Mouse (Mus musculus) hindbrain, embryonic 14.5 days (tissue): ENCODE data around the gene Aqp5. TPM values are rescaled to one million over a fixed set of nuclear protein-coding genes. Genes with fewer than 3 reads are reported as not detected.

Source experiments
- ATAC-seq: fragments of 200-750 bp; cut with Nextera tagmentation; 2 replicates; pipeline ENCODE4 v1.8.0; 2017; ENCODE audit warnings: moderate number of reproducible peaks, mild to moderate bottlenecking, moderate TSS enrichment, moderate library complexity; ENCODE audit not compliant: low FRiP score
- DNase-seq: peaks from one replicate; pipeline ENCODE4 v3.0.0-alpha.2; 2015; ENCODE audit warnings: low spot score
- H3K27ac ChIP-seq: fragments of 300-500 bp; sonication (generic); 2 replicates; pipeline ENCODE4 v1.5.1; 2014; ENCODE audit warnings: mild to moderate bottlenecking, moderate library complexity
- H3K27me3 ChIP-seq: fragments of 300-500 bp; sonication (generic); 2 replicates; pipeline ENCODE4 v1.6.1; 2014; ENCODE audit warnings: mild to moderate bottlenecking, low read length, mixed read lengths; ENCODE audit not compliant: control insufficient read depth, insufficient read depth
- H3K36me3 ChIP-seq: fragments of 300-500 bp; sonication (generic); replicated peaks from 2 replicates; pipeline ENCODE4 v1.6.1; 2014; ENCODE audit not compliant: control insufficient read depth, insufficient read depth
- H3K4me1 ChIP-seq: fragments of 300-500 bp; sonication (generic); replicated peaks from 2 replicates; pipeline ENCODE4 v1.6.1; 2014; ENCODE audit warnings: antibody characterized with exemption, low read length, mixed read lengths; ENCODE audit not compliant: control insufficient read depth, insufficient read depth
- H3K4me2 ChIP-seq: fragments of 300-500 bp; sonication (generic); replicated peaks from 2 replicates; pipeline ENCODE4 v1.6.1; 2014; ENCODE audit warnings: mild to moderate bottlenecking, moderate library complexity
- H3K4me3 ChIP-seq: fragments of 300-500 bp; sonication (generic); replicated peaks from 2 replicates; pipeline ENCODE4 v1.5.1; 2014; ENCODE audit warnings: mild to moderate bottlenecking, low read length
- H3K9ac ChIP-seq: fragments of 300-500 bp; sonication (generic); 2 replicates; pipeline ENCODE4 v1.6.1; 2014
- H3K9me3 ChIP-seq: fragments of 300-500 bp; sonication (generic); 2 replicates; pipeline ENCODE4 v1.6.1; 2016; ENCODE audit warnings: low read length; ENCODE audit not compliant: control insufficient read depth
- WGBS: fragments of 180-500 bp; shearing (Covaris S2); extraction: QIAGEN DNeasy Blood & Tissue Kit; methylation state at CpG from one replicate; pipeline ENCODE4 v1.1.7; 2014; 5-methylcytosine and 5-hydroxymethylcytosine counted together
- polyA plus RNA-seq: library from polyadenylated mRNA; unstranded; fragments of >200 nt; fragmentation: Nextera tagmentation; extraction: Ambion mirVana; gene quantifications from 2 replicates; pipeline ENCODE4 v1.2.1, GENCODE M21; 2014

Aqp5 gene
- polyA plus RNA-seq, 1 experiment from 2014 or later, result 1.4 TPM

DNA sequence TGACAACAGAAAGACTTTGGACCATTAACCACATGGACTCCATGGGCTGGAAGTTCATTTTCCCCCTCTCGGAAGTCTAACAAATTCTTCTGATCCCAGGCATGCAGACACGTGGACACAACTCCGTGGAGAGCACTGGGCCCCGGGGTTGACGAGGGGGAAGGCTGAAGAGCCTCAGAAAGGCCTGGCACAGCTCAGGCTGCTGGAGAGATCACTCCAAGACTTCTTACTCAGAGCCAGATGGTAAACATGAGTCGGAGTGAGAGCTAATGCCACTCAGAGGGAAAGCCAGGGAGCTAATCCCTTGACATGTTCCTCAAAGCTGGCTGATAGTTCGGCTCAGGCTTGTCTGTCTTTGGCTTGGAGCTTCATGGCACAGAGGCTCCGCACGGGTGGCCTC is 24.7 kb downstream of the Aqp5 start:
- ATAC-seq, result no peak

GRCm38 (mm10) chr15:99618595-99618994 is 28.0 kb downstream of the Aqp5 start:
- peaks cover 18% of the 10 kb centered on the region for H3K36me3 ChIP-seq
- no peak overlapping the region for H3K9ac ChIP-seq
- no peak overlapping the region for H3K4me3 ChIP-seq
- no peaks in the 10 kb centered on the region for H3K9me3 ChIP-seq
- WGBS, result 87% methylated on average over 3 of the region's 3 CpGs
- no peak overlapping the region for H3K4me2 ChIP-seq
- no peak for ATAC-seq
- H3K27me3 ChIP-seq, result no peaks in the 10 kb centered on the region
- peaks cover 9% of the 10 kb centered on the region for H3K4me1 ChIP-seq
- DNase-seq, result no peak
- H3K27ac ChIP-seq, result no peak overlapping the region

More for the DNA sequence above, 24.7 kb downstream of the Aqp5 start:
- no peak for DNase-seq
- Histone ChIP-seq H3K4me3 (no peak overlapping the region), H3K27me3 (no peaks in the 10 kb centered on the region), H3K27ac (peak overlapping the region; percentile 48; the same call in 1 of the 2 replicates), H3K9ac (no peak overlapping the region), H3K36me3 (no peaks in the 10 kb centered on the region), H3K4me1 (peaks cover 14% of the 10 kb centered on the region), H3K4me2 (no peak overlapping the region), H3K9me3 (no peaks in the 10 kb centered on the region)
- 55% methylated on average over 9 of the region's 9 CpGs for WGBS

GRCm38 (mm10) chr15:99619821-99620220 is 29.2 kb downstream of the Aqp5 start:
- Histone ChIP-seq H3K27ac (0 out of 2 replicates have a peak overlapping the region, but pooled peaks have one; percentile 9), H3K4me2 (no peak overlapping the region), H3K9ac (no peak overlapping the region), H3K4me1 (peaks cover 3% of the 10 kb centered on the region; the same call in 1 of the 2 replicates), H3K4me3 (no peak overlapping the region), H3K36me3 (peaks cover 29% of the 10 kb centered on the region), H3K9me3 (no peaks in the 10 kb centered on the region), H3K27me3 (no peaks in the 10 kb centered on the region)
- no peak for ATAC-seq
- WGBS, result 68% methylated on average over 4 of the region's 4 CpGs
- DNase-seq, result no peak

DNA sequence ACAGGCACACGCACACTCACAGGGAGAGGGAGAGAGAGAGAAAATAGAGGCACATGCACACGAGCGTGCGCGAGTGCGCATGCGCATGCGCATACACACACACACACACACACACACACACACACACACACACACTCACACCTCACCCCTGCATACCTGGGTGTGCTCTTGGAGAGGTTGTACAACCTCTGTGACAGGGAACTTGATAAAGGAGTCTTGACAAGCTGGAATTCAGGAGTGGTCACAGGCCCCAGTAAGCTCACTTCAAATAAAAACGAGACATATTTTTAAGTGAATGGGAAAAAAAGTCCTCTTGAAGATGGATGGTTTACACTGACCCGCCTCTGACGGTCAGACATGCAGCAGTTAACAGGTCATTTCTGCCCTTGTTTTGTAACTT is 31.5 kb downstream of the Aqp5 start:
- no peak overlapping the region for H3K4me3 ChIP-seq
- no peaks in the 10 kb centered on the region for H3K4me1 ChIP-seq
- H3K27ac ChIP-seq, result no peak overlapping the region
- H3K9ac ChIP-seq, result no peak overlapping the region
- DNase-seq, result no peak
- H3K4me2 ChIP-seq, result no peak overlapping the region
- H3K36me3 ChIP-seq, result peaks cover 46% of the 10 kb centered on the region
- H3K9me3 ChIP-seq, result no peaks in the 10 kb centered on the region
- no peaks in the 10 kb centered on the region for H3K27me3 ChIP-seq
- ATAC-seq, result no peak
- WGBS, result 93% methylated on average over 11 of the region's 11 CpGs

DNA sequence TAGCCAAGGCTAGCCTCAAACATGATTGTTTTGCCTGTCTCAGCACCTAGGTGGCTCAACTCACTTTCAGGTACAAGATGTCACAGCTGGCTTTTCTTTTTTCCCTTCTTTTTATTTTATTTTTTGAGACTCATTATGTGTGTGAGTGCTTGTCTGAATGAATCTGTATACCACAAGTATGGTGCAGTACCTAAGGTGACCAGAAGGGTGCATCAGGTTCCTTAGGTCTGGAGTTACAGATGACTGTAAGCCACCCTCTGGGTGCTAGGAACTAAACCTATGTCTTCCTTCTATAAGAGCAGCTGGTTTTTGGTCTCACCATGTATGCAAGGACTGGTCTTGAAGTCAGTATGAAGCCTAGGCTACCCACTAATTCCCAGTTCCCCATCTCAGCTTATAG is 41.0 kb downstream of the Aqp5 start:
- no peak overlapping the region for H3K27ac ChIP-seq
- ATAC-seq, result no peak

DNA sequence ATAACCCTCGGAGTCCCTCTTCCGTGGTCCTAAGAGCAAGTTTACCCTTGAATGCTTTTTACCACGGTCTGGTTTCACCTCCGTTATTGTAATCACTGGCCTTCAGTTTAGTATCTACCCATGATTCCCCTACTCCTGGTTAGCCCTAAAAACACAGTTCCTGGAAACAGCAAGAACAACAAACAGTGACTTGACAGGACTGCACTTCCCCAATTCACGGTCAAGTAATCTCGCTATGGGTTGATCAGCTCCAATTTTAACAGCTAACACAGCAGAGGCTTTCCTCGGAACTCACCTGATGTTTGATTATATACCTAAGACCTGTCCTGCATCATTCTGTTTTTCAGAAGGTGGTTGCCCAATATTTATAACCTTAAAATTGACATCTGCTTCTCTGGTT is 44.1 kb downstream of the Aqp5 start:
- Histone ChIP-seq H3K36me3 (peaks cover 45% of the 10 kb centered on the region), H3K4me1 (peaks cover 15% of the 10 kb centered on the region), H3K9me3 (no peaks in the 10 kb centered on the region), H3K27ac (no peak overlapping the region), H3K4me3 (no peak overlapping the region), H3K4me2 (no peak overlapping the region), H3K27me3 (no peaks in the 10 kb centered on the region), H3K9ac (no peak overlapping the region)
- ATAC-seq (no peak), DNase-seq (no peak)
- 94% methylated on average over 7 of the region's 7 CpGs for WGBS

More for the DNA sequence above, 41.0 kb downstream of the Aqp5 start:
- no peak overlapping the region for H3K4me3 ChIP-seq
- no peak overlapping the region for H3K9ac ChIP-seq
- peaks cover 51% of the 10 kb centered on the region for H3K36me3 ChIP-seq
- no peaks in the 10 kb centered on the region for H3K27me3 ChIP-seq
- H3K4me2 ChIP-seq, result no peak overlapping the region
- H3K9me3 ChIP-seq, result no peaks in the 10 kb centered on the region
- no peaks in the 10 kb centered on the region; the same call in 1 of the 2 replicates for H3K4me1 ChIP-seq
- no peak for DNase-seq

DNA sequence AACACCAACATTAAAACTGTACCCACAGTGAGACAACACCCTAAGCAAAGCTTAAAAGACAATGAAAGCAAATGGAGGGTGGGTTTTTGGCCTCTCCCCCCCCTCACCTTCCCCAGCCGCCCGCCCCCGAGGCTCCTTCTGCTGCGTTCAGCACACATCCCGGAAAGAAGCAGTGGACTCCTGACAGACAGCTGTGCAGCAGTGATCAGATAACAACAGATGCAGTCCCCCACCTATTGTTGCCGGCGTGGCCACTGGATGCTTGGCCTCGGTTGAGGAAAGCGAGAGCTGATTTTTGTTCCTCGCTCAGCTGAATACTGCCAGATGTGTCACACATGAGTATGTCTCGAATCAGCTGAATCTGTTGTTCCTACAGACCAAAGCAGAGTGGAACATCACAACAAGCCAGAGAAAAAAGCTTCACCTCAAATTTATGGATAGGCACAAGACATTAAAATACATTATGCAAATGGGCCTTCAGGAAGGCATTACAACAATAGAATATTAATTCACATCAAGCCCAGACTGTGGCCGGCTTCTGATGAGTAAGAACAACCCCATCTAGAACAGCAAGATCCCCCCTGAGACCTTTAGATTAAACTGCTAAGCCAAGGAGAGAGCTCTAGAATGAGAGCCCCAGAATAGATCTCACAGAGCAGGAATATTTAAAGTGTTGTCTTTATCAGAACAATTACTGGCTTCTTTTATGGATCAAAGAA is 47.0 kb downstream of the Aqp5 start:
- Histone ChIP-seq H3K9me3 (no peaks in the 10 kb centered on the region), H3K9ac (peak overlapping the region; percentile 48), H3K4me3 (no peak overlapping the region), H3K36me3 (peaks cover 17% of the 10 kb centered on the region), H3K4me1 (peaks cover 17% of the 10 kb centered on the region), H3K27me3 (no peaks in the 10 kb centered on the region), H3K27ac (peak overlapping the region; percentile 92), H3K4me2 (peak overlapping the region; percentile 35)
- ATAC-seq, result 0 out of 2 replicates have a peak, but pooled peaks have one; percentile 17
- DNase-seq, result no peak
- 32% methylated on average over 12 of the region's 12 CpGs for WGBS

DNA sequence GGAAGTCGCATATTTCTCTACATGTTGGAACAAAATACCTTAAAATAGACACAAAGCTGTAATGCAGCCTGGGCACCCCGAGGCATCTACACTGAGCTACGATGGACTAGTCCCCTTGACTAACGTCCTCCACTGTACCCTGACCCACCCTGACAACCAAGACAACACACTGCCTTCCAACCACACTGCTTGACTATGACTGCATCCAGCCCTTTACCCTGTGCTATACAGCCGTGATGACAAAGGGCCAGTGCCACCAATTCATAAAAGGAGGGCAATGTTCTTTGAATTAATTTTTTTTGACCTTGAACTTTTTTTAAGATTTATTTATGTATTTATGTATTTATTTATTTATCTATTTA is 47.5 kb downstream of the Aqp5 start:
- H3K9me3 ChIP-seq, result no peaks in the 10 kb centered on the region
- H3K4me1 ChIP-seq, result peaks cover 20% of the 10 kb centered on the region
- ATAC-seq, result no peak
- no peak overlapping the region for H3K4me2 ChIP-seq
- H3K27ac ChIP-seq, result peak overlapping the region; percentile 92
- H3K4me3 ChIP-seq, result no peak overlapping the region
- no peak overlapping the region for H3K9ac ChIP-seq
- H3K36me3 ChIP-seq, result peaks cover 16% of the 10 kb centered on the region
- no peaks in the 10 kb centered on the region for H3K27me3 ChIP-seq
- 62% methylated on average over 5 of the region's 5 CpGs for WGBS
- DNase-seq, result no peak

- ATAC-seq, result no peak
- no peaks in the 10 kb centered on the region for H3K27me3 ChIP-seq
Observed at GRCm38 (mm10) chr15:99642622-99643021, 52.0 kb downstream of the Aqp5 start.

More at GRCm38 (mm10) chr15:99642622-99643021, 52.0 kb downstream of the Aqp5 start:
- Histone ChIP-seq H3K4me3 (no peak overlapping the region), H3K4me1 (peaks cover 38% of the 10 kb centered on the region), H3K9me3 (no peaks in the 10 kb centered on the region), H3K9ac (no peak overlapping the region), H3K27ac (peak overlapping the region; percentile 61), H3K36me3 (peaks cover 7% of the 10 kb centered on the region; the same call in 1 of the 2 replicates), H3K4me2 (peak overlapping the region; percentile 19; the same call in 1 of the 2 replicates)
- WGBS, result 39% methylated on average over 6 of the region's 6 CpGs
- no peak for DNase-seq
